Mouse (Mus musculus): Measurements from ENCODE around the gene Aipl1. TPM values are rescaled to one million over a fixed set of nuclear protein-coding genes. Genes with fewer than 3 reads are reported as not detected.
"Not testable (repeated sequence)": the region's sequence is repeated elsewhere in the genome, so short reads cannot be mapped to it uniquely, and the experiment has no call there.

Gene Aipl1
- total RNA-seq, 2 experiments from 2014 or later, result not detected

DNA sequence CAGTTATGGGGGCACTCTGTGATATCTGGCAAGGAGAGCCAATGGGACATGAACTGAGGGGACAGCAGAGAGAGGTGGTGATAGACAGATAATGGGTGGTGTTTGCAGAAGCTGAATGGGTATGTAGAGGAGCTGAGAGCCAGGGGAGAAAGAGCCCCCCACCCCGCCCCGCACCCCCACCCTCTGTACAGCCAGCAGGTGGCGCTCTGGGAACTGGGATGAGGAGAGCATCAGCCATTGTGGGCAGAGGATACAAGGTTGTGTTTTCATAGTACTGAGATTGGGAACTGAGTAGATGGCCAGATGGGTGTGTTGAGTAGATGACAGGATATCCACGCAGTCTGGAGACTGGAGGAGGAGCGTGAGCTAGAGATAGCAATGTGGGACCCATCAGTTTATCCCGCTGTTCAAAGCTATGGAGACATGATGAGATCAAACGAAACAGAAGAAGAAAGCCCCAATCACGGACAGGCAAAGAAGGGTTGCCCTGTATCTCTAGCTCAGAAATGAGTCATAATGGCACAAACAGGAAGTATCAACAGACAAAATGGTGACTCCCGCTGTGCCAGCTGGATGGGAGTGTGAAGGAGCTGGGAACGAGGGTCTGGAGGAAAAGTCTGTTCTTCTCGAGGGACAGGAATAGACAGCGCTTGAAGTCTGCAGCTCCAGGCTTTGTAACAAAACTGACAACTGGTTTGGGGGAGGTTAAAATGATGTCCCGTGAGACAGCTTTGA lies 20.6 kb downstream of the Aipl1 start:
- no peak for DNase-seq (ENCODE audit: low spot score)

DNA sequence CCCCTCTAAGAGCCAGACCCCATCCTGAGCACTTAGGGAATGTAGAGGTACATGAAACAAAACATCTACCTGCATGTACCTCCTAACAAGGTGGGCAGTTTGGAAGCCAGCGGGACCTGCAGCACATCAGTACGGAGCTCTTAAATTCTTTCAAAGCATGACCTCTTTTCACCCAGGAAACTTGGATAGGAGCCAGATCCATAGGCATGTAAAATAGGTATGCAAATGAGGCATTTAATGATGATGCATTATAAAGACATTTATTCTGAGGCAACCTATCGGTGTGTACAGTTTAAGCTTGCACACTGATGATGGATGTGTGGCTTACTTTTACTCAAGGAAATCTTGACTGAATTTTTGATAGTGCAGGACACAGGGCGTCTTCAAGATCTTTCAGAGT lies 22.6 kb downstream of the Aipl1 start:
- no peak for DNase-seq (ENCODE audit: low spot score)

GRCm38 (mm10) chr11:72011955-72012354 lies 25.4 kb downstream of the Aipl1 start:
- DNase-seq (ENCODE audit: low spot score), result peak; percentile 59

- DNase-seq (ENCODE audit: low spot score), result no peak
Observed at GRCm38 (mm10) chr11:72010940-72011722, 26.2 kb downstream of the Aipl1 start.

- DNase-seq (ENCODE audit: low spot score), result no peak
Observed at GRCm38 (mm10) chr11:72010367-72010766, 26.9 kb downstream of the Aipl1 start.

- DNase-seq (ENCODE audit: low spot score), result no peak
Observed at GRCm38 (mm10) chr11:72005547-72005946, 31.8 kb downstream of the Aipl1 start.

- no peak for DNase-seq (ENCODE audit: low spot score)
Observed at GRCm38 (mm10) chr11:72003171-72003570, 34.1 kb downstream of the Aipl1 start.

- peak; percentile 43 for DNase-seq (ENCODE audit: low spot score)
Observed at GRCm38 (mm10) chr11:72002138-72002853, 35.0 kb downstream of the Aipl1 start.

- no peak for DNase-seq (ENCODE audit: low spot score)
Observed at GRCm38 (mm10) chr11:72000194-72000593, 37.1 kb downstream of the Aipl1 start.

- DNase-seq (ENCODE audit: low spot score), result no peak
Observed at GRCm38 (mm10) chr11:71996805-71997204, 40.5 kb downstream of the Aipl1 start.

DNA sequence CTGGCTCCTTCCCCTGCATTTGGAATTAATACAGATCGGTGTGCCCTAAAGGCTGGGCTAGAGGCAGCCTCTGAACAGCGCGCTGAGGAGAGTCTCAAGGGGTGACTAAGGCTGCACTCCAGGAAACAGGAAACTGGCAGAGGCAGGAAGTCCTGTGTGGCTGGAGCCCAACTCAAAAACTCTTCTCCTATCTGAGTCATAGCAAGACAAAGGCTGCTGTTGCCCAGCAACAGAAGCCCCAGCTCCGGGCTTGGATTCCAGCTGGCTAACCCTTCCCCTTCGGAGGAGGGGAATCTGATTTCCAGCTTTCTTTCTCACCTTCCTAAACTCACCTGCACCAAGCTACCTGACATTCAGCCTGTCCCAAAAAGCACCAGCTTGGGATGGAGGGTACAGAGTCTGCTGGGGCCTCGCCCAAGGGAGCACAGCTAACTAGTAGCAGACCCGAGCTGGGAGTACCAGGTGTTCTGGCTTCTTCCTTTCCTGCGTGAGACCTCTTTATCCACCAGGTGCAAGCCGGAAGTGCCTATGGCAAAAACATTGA lies 41.3 kb downstream of the Aipl1 start:
- DNase-seq (ENCODE audit: low spot score), result peak; percentile 63

- no peak for DNase-seq (ENCODE audit: low spot score)
Observed at GRCm38 (mm10) chr11:71992438-71992837, 44.9 kb downstream of the Aipl1 start.

- peak; percentile 62 for DNase-seq (ENCODE audit: low spot score)
Observed at GRCm38 (mm10) chr11:71991541-71991940, 45.8 kb downstream of the Aipl1 start.

DNA sequence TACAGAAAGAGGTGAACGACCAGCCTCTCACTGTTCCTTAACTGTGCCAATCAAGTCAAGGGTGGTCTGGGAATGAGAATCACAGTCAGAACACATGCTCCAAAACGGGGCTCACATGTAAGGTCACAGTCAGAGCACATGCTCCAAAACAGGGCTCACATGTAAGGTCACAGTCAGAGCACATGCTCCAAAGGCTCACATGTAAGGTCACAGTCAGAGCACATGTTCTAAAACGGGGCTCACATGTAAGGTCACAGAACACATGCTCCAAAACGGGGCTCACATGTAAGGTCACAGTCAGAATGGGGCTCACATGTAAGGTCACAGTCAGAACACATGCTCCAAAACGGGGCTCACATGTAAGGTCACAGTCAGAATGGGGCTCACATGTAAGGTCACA lies 47.9 kb downstream of the Aipl1 start:
- DNase-seq (ENCODE audit: low spot score), result not testable (repeated sequence)

GRCm38 (mm10) chr11:71987159-71988150 lies 49.9 kb downstream of the Aipl1 start:
- no peak for DNase-seq (ENCODE audit: low spot score)

DNA sequence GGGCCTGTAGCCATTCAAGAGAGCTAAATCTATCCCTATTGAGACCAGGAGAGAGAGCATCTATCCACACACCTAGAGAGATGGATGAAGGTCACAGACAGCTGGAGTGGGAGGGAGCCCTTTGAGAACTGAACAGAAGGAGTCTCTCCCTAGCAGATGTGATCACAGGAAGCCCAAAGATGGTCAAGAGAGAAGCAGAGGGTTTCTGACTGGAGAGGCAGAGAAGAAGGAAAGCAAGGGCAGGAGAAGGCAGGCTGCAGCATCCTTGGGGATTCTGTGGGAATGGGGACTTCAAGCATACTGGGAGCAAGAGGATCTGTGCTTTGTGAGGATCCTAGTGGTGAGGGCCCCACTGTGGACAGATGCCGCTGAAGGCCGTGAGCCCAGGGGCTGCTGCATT lies 51.5 kb downstream of the Aipl1 start:
- DNase-seq (ENCODE audit: low spot score), result no peak

- no peak for DNase-seq (ENCODE audit: low spot score)
Observed at GRCm38 (mm10) chr11:71985101-71985711, 52.1 kb downstream of the Aipl1 start.

GRCm38 (mm10) chr11:71984093-71984492 lies 53.2 kb downstream of the Aipl1 start:
- no peak for DNase-seq (ENCODE audit: low spot score)

All from gastrocnemius, adult 18-20 months (tissue).